Mouse (Mus musculus): ENCODE data around the gene Aasdh.
A peak's percentile ranks its signal among the peaks of the same experiment; 100 is the strongest.

Aasdh gene

DNA sequence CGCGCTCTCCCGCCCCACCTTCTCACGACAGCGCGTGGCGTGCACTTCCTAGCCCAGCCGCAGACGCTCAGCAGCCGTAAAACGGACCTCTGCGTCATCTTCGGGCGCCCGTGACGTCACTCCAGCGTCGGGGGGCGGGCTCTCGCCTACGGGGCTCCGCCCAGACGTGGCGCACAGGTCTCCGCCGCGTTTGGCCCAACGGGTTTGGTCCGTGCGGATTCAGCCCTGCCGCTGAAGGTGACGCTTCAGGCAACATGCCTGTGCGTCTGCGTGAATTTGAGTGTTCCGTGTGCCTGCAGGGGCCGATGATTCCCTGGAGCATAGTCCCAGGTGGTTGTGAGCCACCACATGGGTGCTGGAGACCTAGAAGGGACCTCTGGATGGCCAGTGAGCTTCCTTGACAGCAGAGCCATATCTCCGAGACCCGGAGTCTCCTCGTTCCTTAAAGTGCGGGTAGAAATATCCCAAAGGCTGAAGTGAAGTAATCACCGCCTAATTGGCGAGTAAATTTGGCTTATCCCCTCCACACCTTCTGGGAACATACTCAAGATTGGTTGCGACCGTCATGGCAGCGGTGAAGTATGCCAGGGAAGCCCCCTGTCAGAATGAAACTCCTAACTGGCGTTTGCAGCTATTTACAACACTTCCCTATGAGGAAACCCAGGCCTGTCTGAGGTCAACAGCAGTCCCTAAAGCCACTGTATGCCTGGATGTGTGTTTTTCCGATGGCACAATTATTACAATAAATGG lies at the start of gene Aasdh:
Gene Aasdh (minus strand): TSS at position 110 of the 750 bp plus-strand sequence.
- peak; percentile 90 to 94 for DNase-seq (ENCODE audit: low spot score in 2 of 2)

GRCm38 (mm10) chr5:76954271-76954900 lies 49.1 kb upstream of the Aasdh start:
- no peak for DNase-seq (ENCODE audit: low spot score in 2 of 2)

DNA sequence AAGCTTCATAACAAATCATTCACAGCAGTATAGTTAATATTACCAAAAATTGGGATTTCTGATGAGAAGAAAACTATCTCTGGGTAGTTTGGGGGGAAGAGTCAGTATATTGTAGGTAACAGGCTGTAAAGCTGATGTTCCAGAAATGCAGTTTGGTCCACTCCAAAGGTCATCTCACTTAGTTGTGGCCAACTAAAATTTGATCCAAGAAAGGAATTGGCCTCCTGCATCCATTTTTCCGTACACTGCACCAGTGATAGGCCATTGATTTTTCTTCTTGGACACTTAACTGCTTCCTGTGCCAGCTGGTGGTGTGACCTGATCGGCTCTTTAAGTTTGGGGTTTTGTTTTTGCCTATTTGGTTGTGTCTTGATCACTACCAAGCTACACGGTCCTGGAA lies 48.5 kb upstream of the Aasdh start:
- DNase-seq (ENCODE audit: low spot score in 2 of 2) = no peak

GRCm38 (mm10) chr5:76952112-76953040 lies 47.1 kb upstream of the Aasdh start:
- no peak for DNase-seq (ENCODE audit: low spot score in 2 of 2)

- peak; percentile 87 to 93 for DNase-seq (ENCODE audit: low spot score in 2 of 2)
Observed at GRCm38 (mm10) chr5:76951106-76952027, 46.1 kb upstream of the Aasdh start, which contains the start of the genes Paics and Ppat. TSS of gene Paics (plus strand) at chr5:76951307. TSS of gene Ppat (minus strand) at chr5:76951578.

GRCm38 (mm10) chr5:76950343-76951105 lies 45.2 kb upstream of the Aasdh start:
- DNase-seq (ENCODE audit: low spot score in 2 of 2) = no peak

GRCm38 (mm10) chr5:76947758-76948157 lies 42.4 kb upstream of the Aasdh start:
- no peak for DNase-seq (ENCODE audit: low spot score in 2 of 2)

- no peak for DNase-seq (ENCODE audit: low spot score in 2 of 2)
Observed at GRCm38 (mm10) chr5:76947142-76947541, 41.8 kb upstream of the Aasdh start.

DNA sequence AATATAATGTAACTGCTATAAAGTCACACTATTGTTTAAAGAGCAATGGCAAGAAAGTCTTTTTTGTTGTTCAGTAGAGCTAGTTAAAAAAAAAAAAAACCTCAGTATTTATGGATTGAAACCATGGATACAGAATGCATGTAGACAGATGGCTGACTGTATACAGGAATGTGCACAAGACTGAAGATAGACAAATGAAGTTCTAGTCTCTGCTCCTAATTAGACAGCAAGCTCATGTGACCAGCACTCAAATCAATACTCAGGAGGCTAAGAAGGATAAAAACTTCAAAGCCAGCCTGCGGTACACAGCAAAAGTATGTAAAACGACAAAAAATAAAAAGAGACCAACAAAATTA lies 40.3 kb upstream of the Aasdh start:
- DNase-seq (ENCODE audit: low spot score in 2 of 2) = no peak

DNA sequence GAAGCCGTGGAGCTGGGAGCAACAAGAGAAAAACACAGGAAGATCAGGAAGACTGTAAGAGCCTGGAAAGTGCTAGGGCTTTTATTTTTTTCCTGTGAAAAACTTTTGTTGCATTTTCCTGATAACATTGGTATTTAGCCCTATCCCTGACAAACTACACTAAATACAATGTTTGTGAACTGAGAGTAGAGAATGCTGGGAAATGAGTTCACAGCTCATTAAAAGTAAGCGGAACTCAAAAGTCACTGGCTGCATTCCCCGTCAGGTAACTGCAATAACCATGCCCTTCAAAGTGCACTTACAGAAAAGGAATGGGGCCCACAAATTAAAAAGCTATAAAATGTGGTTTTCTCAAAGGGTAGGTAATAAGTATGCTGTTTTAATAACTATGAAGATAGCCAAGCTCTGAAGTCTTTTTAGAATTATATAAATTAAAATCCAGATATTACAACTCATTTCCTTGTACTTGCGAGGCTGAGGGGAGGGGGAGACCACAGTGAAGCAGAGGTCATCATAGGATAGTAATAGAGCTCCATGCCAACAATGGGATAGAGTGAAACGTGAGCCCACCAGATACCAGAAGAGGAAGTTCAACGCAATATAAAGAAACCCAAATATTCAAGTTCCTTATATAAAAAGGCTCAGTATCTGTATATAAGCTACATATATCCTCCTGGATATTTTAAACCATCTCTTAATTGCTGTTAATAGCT lies 39.8 kb upstream of the Aasdh start:
- DNase-seq (ENCODE audit: low spot score in 2 of 2) = no peak

GRCm38 (mm10) chr5:76942505-76942904 lies 37.2 kb upstream of the Aasdh start:
- no peak for DNase-seq (ENCODE audit: low spot score in 2 of 2)

GRCm38 (mm10) chr5:76941975-76942374 lies 36.7 kb upstream of the Aasdh start:
- no peak for DNase-seq (ENCODE audit: low spot score in 2 of 2)

GRCm38 (mm10) chr5:76939717-76940116 lies 34.4 kb upstream of the Aasdh start:
- no peak for DNase-seq (ENCODE audit: low spot score in 2 of 2)

DNA sequence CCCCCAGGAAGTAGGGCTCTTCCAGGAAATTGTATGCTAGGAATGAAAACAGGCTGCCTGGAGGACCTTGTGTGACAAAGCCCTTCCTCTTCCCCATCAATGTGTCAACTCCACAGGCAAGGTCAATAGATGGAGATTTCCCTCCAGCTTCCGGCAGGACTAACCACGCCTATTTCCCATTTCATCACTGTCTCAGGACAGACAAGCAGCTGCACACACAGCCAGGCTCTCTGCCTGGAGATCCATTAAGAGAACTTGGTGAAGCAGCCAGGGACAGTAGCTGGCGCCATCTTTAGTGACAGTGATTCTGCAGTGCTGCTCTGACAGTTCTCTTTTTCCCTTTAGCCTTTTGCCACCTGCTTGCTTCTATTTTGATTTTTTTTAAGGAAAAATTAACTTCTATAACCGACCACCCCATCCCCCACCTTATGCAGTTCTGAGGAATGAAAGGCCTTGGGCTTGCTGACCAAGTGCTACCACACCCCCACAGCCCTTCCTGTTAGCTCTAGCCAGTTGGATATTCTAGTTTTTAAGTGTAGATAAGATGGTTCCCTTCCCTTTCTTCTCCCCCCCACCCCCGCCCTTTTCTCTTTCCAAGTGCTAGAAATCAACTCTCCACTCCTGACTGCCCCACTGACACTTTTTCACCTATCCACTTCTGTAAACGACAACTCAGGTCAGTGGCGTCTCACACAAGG lies 24.0 kb upstream of the Aasdh start:
- DNase-seq (ENCODE audit: low spot score in 2 of 2) = no peak

DNA sequence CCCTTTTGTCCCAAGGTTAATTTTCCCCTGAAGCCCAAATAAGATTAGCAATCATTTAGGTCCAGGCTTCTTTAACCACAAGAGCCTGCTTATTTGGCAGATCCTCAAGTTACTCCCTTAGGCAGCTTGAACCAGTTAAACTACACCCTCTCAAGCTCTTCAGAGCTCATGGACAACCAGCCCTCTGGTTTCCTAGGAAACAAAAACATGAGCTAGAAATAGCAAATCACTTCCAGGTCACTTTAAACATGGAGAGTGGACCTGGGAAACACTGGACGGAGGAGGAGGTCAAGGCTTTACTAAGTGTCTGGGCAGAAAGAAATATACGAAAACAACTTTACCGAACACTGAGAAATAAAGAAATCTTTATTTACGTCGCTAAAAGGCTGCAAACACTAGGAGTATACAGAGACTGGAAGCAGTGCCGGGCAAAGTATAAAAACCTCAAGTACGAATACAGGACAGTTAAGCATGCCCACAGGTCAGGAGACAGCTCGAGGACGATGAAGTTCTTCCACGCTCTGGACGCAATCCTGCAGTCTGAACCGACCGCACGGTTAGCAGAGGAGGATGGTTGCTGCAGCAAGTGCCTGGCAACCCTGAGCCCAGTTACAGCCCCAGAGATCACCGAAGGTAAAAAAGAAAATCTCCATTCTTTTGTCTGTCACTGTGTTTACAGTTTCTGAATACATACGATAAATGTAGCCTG lies 23.0 kb upstream of the Aasdh start:
- DNase-seq (ENCODE audit: low spot score in 2 of 2) = no peak

- DNase-seq (ENCODE audit: low spot score in 2 of 2) = no peak
Observed at GRCm38 (mm10) chr5:76924296-76924695, 19.0 kb upstream of the Aasdh start.

- peak in 1 of 2 experiments; percentile 43 for DNase-seq (ENCODE audit: low spot score in 2 of 2)
Observed at GRCm38 (mm10) chr5:76923428-76923827, 18.1 kb upstream of the Aasdh start.

DNA sequence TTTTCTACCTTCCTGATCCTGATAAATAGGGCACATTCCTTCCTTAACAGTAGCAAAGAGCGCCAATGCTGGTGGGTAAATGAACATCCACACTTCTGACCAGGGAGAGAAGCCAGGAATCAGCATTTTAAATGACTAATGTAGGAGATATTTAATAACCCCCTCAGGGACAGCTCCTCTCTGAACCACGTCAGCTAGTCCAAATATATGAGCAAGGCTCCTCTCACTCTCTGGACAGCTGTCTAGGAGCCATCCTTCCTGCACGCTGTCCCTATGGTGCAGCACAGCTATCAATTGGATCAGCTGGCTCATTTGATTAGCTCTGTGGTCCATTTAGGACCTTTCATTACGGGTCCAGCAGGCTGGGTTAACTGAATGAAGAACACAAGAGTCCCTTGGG lies 17.5 kb upstream of the Aasdh start:
- DNase-seq (ENCODE audit: low spot score in 2 of 2) = no peak
